Mouse (Mus musculus): Measurements from ENCODE around the gene Mpg. TPM values are rescaled to one million over a fixed set of nuclear protein-coding genes. Genes with fewer than 3 reads are reported as not detected.

Mpg gene
- total RNA-seq (2014; rRNA removed) (28.4 and 29.7 TPM in 2 replicates), polyA plus RNA-seq (2015; fragmentation: Nextera tagmentation; extraction: Ambion mirVana) (26.4 and 31.0 TPM in 2 replicates)

DNA sequence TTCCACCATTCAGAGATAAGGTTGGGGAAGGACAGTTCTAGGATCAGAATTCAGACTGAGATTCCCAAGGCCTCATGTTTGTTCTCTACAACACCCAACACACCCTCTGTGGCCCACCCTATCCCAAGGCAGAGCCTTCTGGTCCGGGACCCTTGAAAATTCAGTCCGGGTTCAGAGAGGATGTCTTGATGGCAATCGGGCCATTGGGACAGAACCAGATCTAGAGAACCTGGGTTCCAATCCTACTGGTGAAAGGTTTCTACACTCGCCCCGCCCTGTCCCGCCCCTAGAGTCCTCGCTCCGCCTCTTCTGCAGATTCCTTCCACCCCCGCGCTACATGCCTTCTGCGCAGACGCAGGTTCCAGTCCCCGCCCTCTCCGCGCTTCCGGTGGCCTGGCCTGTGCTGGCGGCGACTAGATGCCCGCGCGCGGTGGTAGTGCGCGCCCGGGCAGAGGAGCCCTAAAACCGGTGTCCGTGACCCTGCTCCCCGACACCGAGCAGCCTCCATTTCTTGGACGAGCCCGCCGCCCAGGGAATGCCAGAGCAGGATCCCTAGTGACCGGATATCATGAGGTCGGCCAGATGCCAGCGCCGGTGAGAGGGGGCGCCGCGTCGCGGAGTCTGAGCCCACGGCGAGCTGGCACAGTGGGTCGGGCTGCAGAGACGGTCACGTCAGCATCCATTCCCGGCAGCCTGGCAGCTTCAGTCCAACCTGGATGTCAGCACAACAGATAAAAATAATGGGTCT is at the start of gene Mpg:
Mpg (plus strand) TSS at position 382 of the 748 bp plus-strand sequence.
- 0 out of 2 replicates have a peak, but pooled peaks have one; percentile 2 for TF ChIP-seq CTCF (IDR thresholded peaks at IDR 0.05; ENCODE audit: low read depth)
- Histone ChIP-seq H3K4me3 (ENCODE audit: low read depth, low read length) (peak within 1 kb of the TSS; percentile 62), H3K27ac (ENCODE audit: low read depth, low read length) (peak within 1 kb of the TSS; percentile 78), H3K4me2 (ENCODE audit: low read depth) (peak within 1 kb of the TSS; percentile 80), H3K9me3 (ENCODE audit: low read length) (no peaks in the 10 kb centered on the region), H3K36me3 (ENCODE audit: insufficient read depth) (peaks cover 19% of the 10 kb centered on the region), H3K27me3 (ENCODE audit: insufficient read depth, low read length) (peaks cover 9% of the 10 kb centered on the region), H3K9ac (peak within 1 kb of the TSS; percentile 82), H3K4me1 (ENCODE audit: insufficient read depth) (peaks cover 10% of the 10 kb centered on the region)
- peak; percentile 87 for ATAC-seq
- DNase-seq, result peak; percentile 91
- WGBS, result 3% methylated on average over 47 of the region's 47 CpGs

DNA sequence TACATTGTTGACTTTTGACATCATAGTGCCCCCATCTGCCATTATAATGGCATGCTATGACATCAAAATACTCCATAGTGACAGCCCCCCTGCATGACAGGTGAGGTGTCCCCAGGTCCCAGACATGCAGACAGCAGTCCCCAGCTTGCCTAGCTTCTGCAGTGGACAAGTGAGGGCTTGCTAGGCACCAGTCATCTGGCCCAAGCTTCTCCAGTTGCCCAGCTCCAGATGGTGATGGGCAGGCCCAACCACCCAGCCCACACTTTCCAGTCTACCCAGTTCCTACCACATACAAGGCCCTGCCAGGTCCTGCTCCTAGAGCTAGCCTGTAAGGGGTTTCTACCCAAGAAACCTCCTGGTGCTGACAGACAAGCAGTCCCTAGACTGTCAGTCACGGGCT is 47.8 kb upstream of the Mpg start:
- H3K36me3 ChIP-seq (ENCODE audit: insufficient read depth), result no peaks in the 10 kb centered on the region
- 90% methylated on average over 1 of the region's 1 CpGs for WGBS
- no peak overlapping the region for H3K4me2 ChIP-seq (ENCODE audit: low read depth)
- no peaks in the 10 kb centered on the region for H3K4me1 ChIP-seq (ENCODE audit: insufficient read depth)
- DNase-seq, result no peak
- H3K4me3 ChIP-seq (ENCODE audit: low read depth, low read length), result no peak overlapping the region
- no peak for ATAC-seq
- H3K27me3 ChIP-seq (ENCODE audit: insufficient read depth, low read length), result no peaks in the 10 kb centered on the region
- no peak for TF ChIP-seq CTCF (IDR thresholded peaks at IDR 0.05; ENCODE audit: low read depth)
- H3K9ac ChIP-seq, result no peak overlapping the region
- H3K27ac ChIP-seq (ENCODE audit: low read depth, low read length), result no peak overlapping the region
- H3K9me3 ChIP-seq (ENCODE audit: low read length), result no peaks in the 10 kb centered on the region

DNA sequence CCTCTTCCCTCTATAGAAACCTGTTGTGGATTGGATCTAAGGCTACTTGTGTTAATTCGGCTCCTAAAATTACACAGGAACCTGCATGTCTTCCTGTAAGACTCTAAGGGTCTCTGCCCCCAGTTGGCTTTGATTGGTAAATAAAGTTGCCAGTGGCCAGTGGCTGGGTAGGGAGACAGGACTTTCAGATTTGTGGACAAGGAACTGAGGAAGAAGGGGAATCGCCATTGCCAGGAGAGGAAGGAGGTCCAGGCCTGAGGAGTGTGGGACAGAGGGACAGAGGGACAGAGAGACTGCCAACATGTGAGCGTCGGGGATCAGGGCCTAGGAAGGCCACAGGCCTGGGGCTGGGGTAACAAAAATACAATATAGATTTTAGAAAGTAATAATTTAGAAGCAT is 45.1 kb upstream of the Mpg start:
- ATAC-seq, result no peak
- Histone ChIP-seq H3K36me3 (ENCODE audit: insufficient read depth) (no peaks in the 10 kb centered on the region), H3K4me1 (ENCODE audit: insufficient read depth) (no peaks in the 10 kb centered on the region), H3K4me3 (ENCODE audit: low read depth, low read length) (no peak overlapping the region), H3K9ac (no peak overlapping the region), H3K9me3 (ENCODE audit: low read length) (no peaks in the 10 kb centered on the region), H3K27me3 (ENCODE audit: insufficient read depth, low read length) (no peaks in the 10 kb centered on the region), H3K4me2 (ENCODE audit: low read depth) (no peak overlapping the region), H3K27ac (ENCODE audit: low read depth, low read length) (no peak overlapping the region)
- no peak for DNase-seq
- 88% methylated on average over 4 of the region's 4 CpGs for WGBS
- TF ChIP-seq CTCF (IDR thresholded peaks at IDR 0.05; ENCODE audit: low read depth), result no peak

- H3K27ac ChIP-seq (ENCODE audit: low read depth, low read length), result no peak overlapping the region
- H3K4me1 ChIP-seq (ENCODE audit: insufficient read depth), result no peaks in the 10 kb centered on the region
- no peaks in the 10 kb centered on the region for H3K9me3 ChIP-seq (ENCODE audit: low read length)
- ATAC-seq, result peak; percentile 86
- H3K36me3 ChIP-seq (ENCODE audit: insufficient read depth), result no peaks in the 10 kb centered on the region
- no peak overlapping the region; the same call in 1 of the 2 replicates for H3K9ac ChIP-seq
- TF ChIP-seq CTCF (IDR thresholded peaks at IDR 0.05; ENCODE audit: low read depth), result peak; percentile 91
- H3K4me2 ChIP-seq (ENCODE audit: low read depth), result 0 out of 2 replicates have a peak overlapping the region, but pooled peaks have one; percentile 24
- H3K4me3 ChIP-seq (ENCODE audit: low read depth, low read length), result peak overlapping the region; percentile 17; the same call in 1 of the 2 replicates
- H3K27me3 ChIP-seq (ENCODE audit: insufficient read depth, low read length), result no peaks in the 10 kb centered on the region
- DNase-seq, result peak; percentile 97
- WGBS, result 41% methylated on average over 24 of the region's 25 CpGs
Observed at GRCm38 (mm10) chr11:32181973-32182868, 44.1 kb upstream of the Mpg start.

DNA sequence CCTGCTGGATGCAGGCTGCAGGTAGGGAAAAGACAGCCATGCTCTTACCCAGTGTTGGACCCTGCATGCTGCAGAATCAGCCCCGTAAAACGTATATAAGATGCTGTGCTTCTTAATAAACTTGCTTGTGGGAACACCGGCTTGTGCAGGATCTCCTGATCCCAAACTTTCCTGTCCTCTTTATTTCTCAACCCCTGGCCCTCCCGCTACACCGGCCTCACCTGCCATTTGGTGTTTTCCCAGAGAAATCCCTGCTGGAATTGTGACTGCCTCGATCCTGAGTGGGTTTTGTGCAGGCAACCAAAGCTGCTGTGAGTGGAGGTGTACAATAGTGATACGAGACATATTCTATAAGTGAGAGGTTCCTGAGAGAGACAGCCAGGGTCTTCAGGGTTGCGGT is 41.8 kb upstream of the Mpg start:
- no peaks in the 10 kb centered on the region for H3K36me3 ChIP-seq (ENCODE audit: insufficient read depth)

DNA sequence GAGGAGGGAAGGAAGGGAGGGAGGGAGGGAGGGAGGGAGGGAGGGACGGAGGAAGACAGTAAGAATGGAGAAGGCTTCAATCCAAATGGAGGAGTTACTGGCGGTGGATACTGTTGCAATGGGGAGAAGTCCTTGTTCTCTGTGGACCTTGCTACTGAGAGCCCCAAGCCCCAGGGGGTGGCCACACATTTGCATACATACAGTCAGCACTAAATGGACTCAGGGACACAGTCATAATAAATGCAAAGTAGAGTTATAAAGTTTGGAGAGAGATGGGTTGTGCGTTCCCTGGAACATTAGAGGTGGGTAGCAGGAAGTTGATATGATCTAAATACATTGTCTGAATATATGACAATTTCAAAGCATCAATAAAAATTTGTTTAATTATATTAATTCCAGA is 40.3 kb upstream of the Mpg start:
- H3K9ac ChIP-seq, result no peak overlapping the region
- H3K27ac ChIP-seq (ENCODE audit: low read depth, low read length), result no peak overlapping the region
- H3K4me1 ChIP-seq (ENCODE audit: insufficient read depth), result no peaks in the 10 kb centered on the region
- H3K9me3 ChIP-seq (ENCODE audit: low read length), result no peaks in the 10 kb centered on the region
- no peak overlapping the region for H3K4me3 ChIP-seq (ENCODE audit: low read depth, low read length)
- H3K27me3 ChIP-seq (ENCODE audit: insufficient read depth, low read length), result no peaks in the 10 kb centered on the region
- ATAC-seq (no peak), DNase-seq (no peak)
- 73% methylated on average over 3 of the region's 3 CpGs for WGBS
- no peak overlapping the region for H3K4me2 ChIP-seq (ENCODE audit: low read depth)
- H3K36me3 ChIP-seq (ENCODE audit: insufficient read depth), result no peaks in the 10 kb centered on the region
- TF ChIP-seq CTCF (IDR thresholded peaks at IDR 0.05; ENCODE audit: low read depth), result no peak

More for the DNA sequence above, 41.8 kb upstream of the Mpg start:
- Histone ChIP-seq H3K9me3 (ENCODE audit: low read length) (no peaks in the 10 kb centered on the region), H3K27me3 (ENCODE audit: insufficient read depth, low read length) (no peaks in the 10 kb centered on the region), H3K4me2 (ENCODE audit: low read depth) (no peak overlapping the region), H3K4me1 (ENCODE audit: insufficient read depth) (no peaks in the 10 kb centered on the region), H3K27ac (ENCODE audit: low read depth, low read length) (no peak overlapping the region), H3K9ac (no peak overlapping the region), H3K4me3 (ENCODE audit: low read depth, low read length) (no peak overlapping the region)
- 93% methylated on average over 8 of the region's 8 CpGs for WGBS
- no peak for DNase-seq
- no peak for ATAC-seq
- no peak for TF ChIP-seq CTCF (IDR thresholded peaks at IDR 0.05; ENCODE audit: low read depth)
